Mouse (Mus musculus) fibroblast of lung, adult 2 months (primary cell): ENCODE measurements at regions not wholly inside any gene's neighbourhood (a gene's known extent, or its start where the extent isn't known, plus 50 kb on each side); places are given as distances from the start of the nearest gene placed in this dataset.

Experiments
- DNase-seq: peaks from one replicate; pipeline ENCODE4 v3.0.0-alpha.2; 2011; ENCODE audit warnings: low read depth

GRCm38 (mm10) chr11:21478191-21478590 is 93.8 kb upstream of the Wdpcp start:
- no peak for DNase-seq

GRCm38 (mm10) chr11:21470711-21471110 is 99.7 kb upstream of the Ugp2 start:
- DNase-seq, result no peak

- no peak for DNase-seq
These were observed 97.5 kb upstream of the Ugp2 start for GRCm38 (mm10) chr11:21468465-21468864.

GRCm38 (mm10) chr11:21460011-21460410 is 89.0 kb upstream of the Ugp2 start:
- no peak for DNase-seq

GRCm38 (mm10) chr11:21453308-21454106 is 82.5 kb upstream of the Ugp2 start:
- peak; percentile 28 for DNase-seq

GRCm38 (mm10) chr11:21433726-21434125 is 62.7 kb upstream of the Ugp2 start:
- peak; percentile 15 for DNase-seq

GRCm38 (mm10) chr11:21430021-21430420 is 59.0 kb upstream of the Ugp2 start:
- DNase-seq, result no peak

GRCm38 (mm10) chr11:21428749-21429148 is 57.7 kb upstream of the Ugp2 start:
- DNase-seq, result peak; percentile 66

GRCm38 (mm10) chr11:21428013-21428317 is 57.0 kb upstream of the Ugp2 start:
- no peak for DNase-seq

- no peak for DNase-seq
These were observed 56.5 kb upstream of the Ugp2 start for GRCm38 (mm10) chr11:21427291-21428012.

GRCm38 (mm10) chr11:21425480-21426101 is 54.6 kb upstream of the Ugp2 start:
- DNase-seq, result no peak

- DNase-seq, result no peak
These were observed 53.3 kb upstream of the Ugp2 start for GRCm38 (mm10) chr11:21424345-21424744.

- no peak for DNase-seq
These were observed 51.4 kb upstream of the Ugp2 start for GRCm38 (mm10) chr11:21422281-21422878.
